Mouse (Mus musculus) heart, postnatal 0 days (tissue): ENCODE data around the gene Fgf22.

Source experiments
- CTCF ChIP-seq: IDR thresholded peaks from 2 replicates; pipeline ENCODE4 v1.5.1; 2016; ENCODE audit warnings: antibody characterized with exemption, control low read depth, low read depth
- EP300 ChIP-seq: IDR thresholded peaks from 2 replicates; pipeline ENCODE4 v1.6.1; 2016; ENCODE audit warnings: antibody characterized with exemption, low read depth

- TF ChIP-seq CTCF (no peak), EP300 (no peak)
Measured at GRCm38 (mm10) chr10:79714996-79715395, 39.9 kb upstream of the Fgf22 start.
